Mouse (Mus musculus): Measurements from ENCODE around the gene Orai2. TPM values are rescaled to one million over a fixed set of nuclear protein-coding genes. Genes with fewer than 3 reads are reported as not detected.

Orai2 gene
- polyA plus RNA-seq, 1 experiment from 2014 or later = 7.4 TPM

GRCm38 (mm10) chr5:136108486-136108885 is 62.0 kb downstream of the Orai2 start:
- no peak for DNase-seq (ENCODE audit: extremely low spot score, low spot score)
- Histone ChIP-seq H3K27ac (no peak overlapping the region), H3K36me3 (replicated peaks) (no peaks in the 10 kb centered on the region), H3K4me1 (no peaks in the 10 kb centered on the region), H3K4me3 (no peak overlapping the region), H3K9me3 (peaks cover 6% of the 10 kb centered on the region; the same call in 1 of the 2 replicates), H3K27me3 (ENCODE audit: poor library complexity, severe bottlenecking) (peaks cover 10% of the 10 kb centered on the region)
- WGBS = 74% methylated on average over 2 of the region's 2 CpGs

GRCm38 (mm10) chr5:136104511-136104910 is 66.0 kb downstream of the Orai2 start:
- peaks cover 6% of the 10 kb centered on the region; the same call in 1 of the 2 replicates for H3K9me3 ChIP-seq
- H3K4me1 ChIP-seq = peaks cover 16% of the 10 kb centered on the region
- no peak for DNase-seq (ENCODE audit: extremely low spot score, low spot score)
- H3K4me3 ChIP-seq = no peak overlapping the region
- H3K27ac ChIP-seq = no peak overlapping the region
- H3K36me3 ChIP-seq (replicated peaks) = no peaks in the 10 kb centered on the region
- 86% methylated on average over 5 of the region's 5 CpGs for WGBS
- peaks cover 38% of the 10 kb centered on the region for H3K27me3 ChIP-seq (ENCODE audit: poor library complexity, severe bottlenecking)

GRCm38 (mm10) chr5:136102099-136102820 is 68.3 kb downstream of the Orai2 start:
- H3K27ac ChIP-seq = peak overlapping the region; percentile 71

GRCm38 (mm10) chr5:136098536-136098935 is 72.0 kb downstream of the Orai2 start:
- Histone ChIP-seq H3K27me3 (ENCODE audit: poor library complexity, severe bottlenecking) (peaks cover 28% of the 10 kb centered on the region), H3K36me3 (replicated peaks) (no peaks in the 10 kb centered on the region), H3K27ac (no peak overlapping the region), H3K9me3 (peaks cover 3% of the 10 kb centered on the region; the same call in 1 of the 2 replicates), H3K4me3 (no peak overlapping the region), H3K4me1 (peaks cover 29% of the 10 kb centered on the region)
- 86% methylated on average over 10 of the region's 10 CpGs for WGBS
- DNase-seq (ENCODE audit: extremely low spot score, low spot score) = no peak

More at GRCm38 (mm10) chr5:136102099-136102820, 68.3 kb downstream of the Orai2 start:
- Histone ChIP-seq H3K4me1 (peaks cover 16% of the 10 kb centered on the region), H3K27me3 (ENCODE audit: poor library complexity, severe bottlenecking) (peaks cover 38% of the 10 kb centered on the region), H3K4me3 (peak overlapping the region; percentile 47), H3K36me3 (replicated peaks) (no peaks in the 10 kb centered on the region), H3K9me3 (peaks cover 6% of the 10 kb centered on the region; the same call in 1 of the 2 replicates)
- WGBS = 8% methylated on average over 41 of the region's 41 CpGs
- peak; percentile 79 for DNase-seq (ENCODE audit: extremely low spot score, low spot score)

Small RNA genes lying within 50 kb of the gene (microRNA-seq; reads per million reads assigned to microRNA genes)
- 0.90 reads per million for gene Mir7035

Other genes with a start within 250 kb of the Orai2 start
- gene Ywhag, start 236.1 kb downstream of the Orai2 start, polyA plus RNA-seq (2016; fragmentation: Nextera tagmentation; extraction: Ambion mirVana) = 264 and 283 TPM in 2 replicates
- gene Ssc4d, start 196.2 kb downstream of the Orai2 start, polyA plus RNA-seq (2016; fragmentation: Nextera tagmentation; extraction: Ambion mirVana) = 1.7 and 1.9 TPM in 2 replicates
- gene Zp3, start 190.6 kb downstream of the Orai2 start, polyA plus RNA-seq (2016; fragmentation: Nextera tagmentation; extraction: Ambion mirVana) = 0.12 TPM in 1 of 2 replicates, not detected in the other
- 33.9 and 41.1 TPM in 2 replicates for gene Dtx2, start 175.9 kb downstream of the Orai2 start, polyA plus RNA-seq (2016; fragmentation: Nextera tagmentation; extraction: Ambion mirVana)
- gene Upk3b, start 132.2 kb downstream of the Orai2 start, polyA plus RNA-seq (2016; fragmentation: Nextera tagmentation; extraction: Ambion mirVana) = 0.09 TPM in 1 of 2 replicates, not detected in the other
- 1.5 and 1.7 TPM in 2 replicates for gene Upk3bl, start 116.2 kb downstream of the Orai2 start, polyA plus RNA-seq (2016; fragmentation: Nextera tagmentation; extraction: Ambion mirVana)
- 3.8 and 5.1 TPM in 2 replicates for gene Rasa4, start 86.8 kb downstream of the Orai2 start, polyA plus RNA-seq (2016; fragmentation: Nextera tagmentation; extraction: Ambion mirVana)
- 299 and 302 TPM in 2 replicates for gene Polr2j, start 54.1 kb downstream of the Orai2 start, polyA plus RNA-seq (2016; fragmentation: Nextera tagmentation; extraction: Ambion mirVana)
- 64.3 and 64.8 TPM in 2 replicates for gene Lrwd1, start 34.6 kb downstream of the Orai2 start, polyA plus RNA-seq (2016; fragmentation: Nextera tagmentation; extraction: Ambion mirVana)
- gene Alkbh4, start 34.6 kb downstream of the Orai2 start, polyA plus RNA-seq (2016; fragmentation: Nextera tagmentation; extraction: Ambion mirVana) = 24.4 and 25.6 TPM in 2 replicates
- 62.3 and 69.2 TPM in 2 replicates for gene Prkrip1, start 28.2 kb upstream of the Orai2 start, polyA plus RNA-seq (2016; fragmentation: Nextera tagmentation; extraction: Ambion mirVana)
- gene Sh2b2, start 75.8 kb upstream of the Orai2 start, polyA plus RNA-seq (2016; fragmentation: Nextera tagmentation; extraction: Ambion mirVana) = 12.5 and 13.1 TPM in 2 replicates